ENCODE assay signal across 8 mouse cellular contexts in genomic region chr19:27430406-27430805, GRCm38 (mm10). TPM values are rescaled to one million over a fixed set of nuclear protein-coding genes. Genes with fewer than 3 reads are reported as not detected.
DNase-seq lines count a peak whose midpoint lies in the region; ATAC-seq and TF ChIP-seq lines count a peak whose summit lies in the region.

No protein-coding gene starts in this region.

- peaks cover 2% of the 10 kb centered on the region for H3K4me1 ChIP-seq in heart, adult 2 months (ENCODE audit: control insufficient read depth, insufficient read depth, low read length)
- H3K4me1 ChIP-seq in ES-Bruce4 (ENCODE audit: control insufficient read depth, insufficient read depth, low read length), result no peaks in the 10 kb centered on the region
- H3K4me1 ChIP-seq in heart, embryonic 13.5 days, result peaks cover 24% of the 10 kb centered on the region

- under 1% methylated on average over 10 of the region's 10 CpGs for WGBS in heart, adult 2 months
- WGBS in heart, embryonic 13.5 days, result 2% methylated on average over 10 of the region's 10 CpGs

- TF ChIP-seq CTCF in heart, adult 2 months (IDR thresholded peaks at IDR 0.05), result no peak
- no peak for TF ChIP-seq CTCF in ES-Bruce4 (IDR thresholded peaks at IDR 0.05; ENCODE audit: low read depth, low read length)

- intact Hi-C loops in heart, adult 2 months (cut with DNase I), result loop anchor here (10.0 kb wide), 1 partner anchor 584 kb away; the partner anchor contains the start of gene Rfx3
- intact Hi-C loops in heart, postnatal 25 days (cut with DNase I), result no loop called here

- no peaks in the 10 kb centered on the region for H3K27me3 ChIP-seq in heart, adult 2 months (ENCODE audit: control insufficient read depth, insufficient read depth, low read length)
- no peaks in the 10 kb centered on the region for H3K27me3 ChIP-seq in ES-Bruce4 (ENCODE audit: control insufficient read depth, insufficient read depth, low read length, poor library complexity, severe bottlenecking)
- H3K27me3 ChIP-seq in heart, embryonic 13.5 days (replicated peaks), result no peaks in the 10 kb centered on the region; the same call in 1 of the 2 replicates

- ATAC-seq in heart, embryonic 13.5 days (ENCODE audit: extremely low read depth, insufficient number of reproducible peaks, low FRiP score, low TSS enrichment), result no peak

- no peaks in the 10 kb centered on the region; the same call in 1 of the 2 replicates for H3K79me2 ChIP-seq in heart, adult 2 months (replicated peaks; ENCODE audit: control insufficient read depth, insufficient read depth, low read length)

- no peaks in the 10 kb centered on the region for H3K36me3 ChIP-seq in heart, adult 2 months (ENCODE audit: control insufficient read depth, insufficient read depth, low read length)
- peaks cover 16% of the 10 kb centered on the region for H3K36me3 ChIP-seq in ES-Bruce4 (ENCODE audit: control insufficient read depth, insufficient read depth, low read length, poor library complexity, severe bottlenecking)
- H3K36me3 ChIP-seq in heart, embryonic 13.5 days, result peaks cover 7% of the 10 kb centered on the region

- peak overlapping the region; percentile 99 for H3K4me3 ChIP-seq in heart, adult 2 months
- H3K4me3 ChIP-seq in ES-Bruce4 (ENCODE audit: low read depth, low read length), result peak overlapping the region; percentile 99
- H3K4me3 ChIP-seq in heart, embryonic 13.5 days, result peak overlapping the region; percentile 90

- TF ChIP-seq POLR2A in heart, adult 2 months (IDR thresholded peaks at IDR 0.05; ENCODE audit: insufficient read depth, low read depth, low read length), result no peak
- no peak for TF ChIP-seq POLR2A in ES-Bruce4 (IDR thresholded peaks at IDR 0.05; ENCODE audit: insufficient read depth, low read length)

- TF ChIP-seq EP300 in heart, adult 2 months (IDR thresholded peaks at IDR 0.05; ENCODE audit: insufficient read depth, low read depth, low read length), result no peak
- no peak for TF ChIP-seq EP300 in ES-Bruce4 (IDR thresholded peaks at IDR 0.05; ENCODE audit: insufficient read depth, low read depth, low read length)

- H3K27ac ChIP-seq in heart, adult 2 months, result peak overlapping the region; percentile 94
- H3K27ac ChIP-seq in ES-Bruce4 (ENCODE audit: insufficient read depth, low read length), result peak overlapping the region; percentile 45; the same call in 1 of the 2 replicates
- peak overlapping the region; percentile 93 for H3K27ac ChIP-seq in heart, embryonic 13.5 days (replicated peaks)

- DNase-seq in heart, adult 2 months, result peak in 1 of 2 experiments; percentile 38
- DNase-seq in heart, postnatal 25 days (ENCODE audit: low spot score), result no peak
- peak; percentile 32 for DNase-seq in cerebellum, adult 8-10 months
- peak; percentile 37 to 51 for DNase-seq in kidney, postnatal 4 days
- DNase-seq in neural tube, embryonic 10.5 days (ENCODE audit: extremely low spot score, low spot score), result peak; percentile 37
- DNase-seq in testis, postnatal 14 days (ENCODE audit: low spot score), result no peak

- peak overlapping the region; percentile 79 for H3K9ac ChIP-seq in heart, adult 2 months (ENCODE audit: low read depth, low read length)
- peak overlapping the region; percentile 81 for H3K9ac ChIP-seq in ES-Bruce4 (ENCODE audit: low read depth, poor library complexity, severe bottlenecking)
- H3K9ac ChIP-seq in heart, embryonic 13.5 days, result peak overlapping the region; percentile 90

- peak overlapping the region; percentile 92 for H3K4me2 ChIP-seq in heart, embryonic 13.5 days

- H3K9me3 ChIP-seq in ES-Bruce4 (replicated peaks; ENCODE audit: control insufficient read depth, insufficient read depth, low read length, poor library complexity, severe bottlenecking), result no peaks in the 10 kb centered on the region
- no peaks in the 10 kb centered on the region for H3K9me3 ChIP-seq in heart, embryonic 13.5 days

RNA-seq across cellular contexts. Expression of gene Pum3, which starts 0.8 kb away (rescaled TPM):
- total RNA-seq in heart, adult 2 months (2021), result 10 to 100 TPM; 30.9 to 33.7 TPM
- polyA plus RNA-seq in heart, adult 2 months (2012; rRNA removed), result 18.6 and 22.7 TPM in 2 replicates
- total RNA-seq in heart, postnatal 25 days (2021), result 10 to 100 TPM; 27.0 to 30.9 TPM
- 178 and 201 TPM in 2 replicates for polyA plus RNA-seq in ES-Bruce4 (2011; ENCODE audit: insufficient read depth, insufficient read length, low read depth, missing spikeins)
- polyA plus RNA-seq in heart, embryonic 13.5 days (2015; fragmentation: Nextera tagmentation; extraction: Ambion mirVana), result 41.2 and 42.2 TPM in 2 replicates

Comparison
In these comparisons a context has a peak if more than half of its experiments do, and no peak if none do; other contexts are left out.
1. DNase-seq: peak in cerebellum, adult 8-10 months (single experiment), kidney, postnatal 4 days (2 of 2) and neural tube, embryonic 10.5 days (single experiment); none in heart, postnatal 25 days (single experiment) and testis, postnatal 14 days (single experiment).
2. Peak in every context shown above with its lines, with median percentiles within 50 percentile points of each other: H3K27ac ChIP-seq, H3K4me3 ChIP-seq and H3K9ac ChIP-seq.